8 mouse cellular contexts compared by ENCODE assay signal in the genomic region with DNA sequence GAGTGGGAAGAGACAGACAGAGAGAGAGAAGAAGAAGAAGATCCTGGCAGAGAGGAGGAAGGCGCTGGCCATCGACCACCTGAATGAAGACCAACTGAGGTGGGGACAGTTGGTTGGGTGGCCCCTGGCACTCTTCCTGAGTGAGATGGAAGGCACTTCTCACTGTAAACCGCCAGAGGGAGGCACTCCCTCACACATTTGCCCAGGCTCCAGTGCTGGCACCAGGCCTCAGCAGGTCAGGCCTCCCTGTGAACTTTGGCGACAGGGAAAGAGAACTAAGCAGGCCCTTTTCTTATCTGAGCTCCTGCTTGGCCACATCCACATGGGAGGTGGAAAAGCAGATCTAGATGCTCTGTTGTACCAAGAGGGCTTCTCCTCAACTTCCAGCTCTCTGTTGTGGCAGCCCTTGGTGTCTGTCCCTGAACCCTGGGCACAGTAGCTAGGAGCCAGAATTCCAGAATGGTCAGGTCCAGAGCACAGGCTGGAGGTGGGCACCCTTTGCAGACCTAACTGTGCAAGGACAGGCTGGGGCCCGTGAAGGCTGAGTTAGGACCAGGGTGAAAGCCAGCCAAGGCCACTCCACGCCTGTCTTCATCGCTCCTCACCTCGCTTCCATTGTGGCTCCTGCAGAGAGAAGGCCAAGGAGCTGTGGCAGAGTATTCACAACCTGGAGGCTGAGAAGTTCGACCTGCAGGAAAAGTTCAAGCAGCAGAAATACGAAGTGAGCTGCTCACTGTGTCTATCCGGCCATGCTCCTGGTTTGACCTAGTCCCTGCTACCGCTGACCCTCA. TPM values are rescaled to one million over a fixed set of nuclear protein-coding genes. Genes with fewer than 3 reads are reported as not detected.
DNase-seq lines count a peak whose midpoint lies in the region; ATAC-seq lines count a peak whose summit lies in the region.

No protein-coding gene starts in this region.

- 67% methylated on average over 12 of the region's 12 CpGs for WGBS in hindbrain, embryonic 10.5 days
- WGBS in hindbrain, embryonic 13.5 days, result 72% methylated on average over 12 of the region's 12 CpGs
- WGBS in limb, embryonic 11.5 days, result 68% methylated on average over 12 of the region's 12 CpGs

- H3K4me1 ChIP-seq in hindbrain, embryonic 10.5 days (replicated peaks), result peaks cover 38% of the 10 kb centered on the region
- peaks cover 20% of the 10 kb centered on the region for H3K4me1 ChIP-seq in hindbrain, embryonic 13.5 days (replicated peaks)
- H3K4me1 ChIP-seq in limb, embryonic 11.5 days (ENCODE audit: control insufficient read depth, insufficient read depth, low read length), result 0 out of 2 replicates have a peak, but pooled peaks cover 5% of the 10 kb centered on the region

- H3K9ac ChIP-seq in hindbrain, embryonic 13.5 days, result no peak overlapping the region
- no peak overlapping the region for H3K9ac ChIP-seq in limb, embryonic 11.5 days (ENCODE audit: low read length)

- H3K27ac ChIP-seq in hindbrain, embryonic 10.5 days, result peak overlapping the region; percentile 77
- H3K27ac ChIP-seq in hindbrain, embryonic 13.5 days, result no peak overlapping the region
- no peak overlapping the region for H3K27ac ChIP-seq in limb, embryonic 11.5 days (replicated peaks; ENCODE audit: low read depth, low read length)

- no peaks in the 10 kb centered on the region for H3K9me3 ChIP-seq in hindbrain, embryonic 10.5 days
- no peaks in the 10 kb centered on the region for H3K9me3 ChIP-seq in hindbrain, embryonic 13.5 days
- no peaks in the 10 kb centered on the region for H3K9me3 ChIP-seq in limb, embryonic 11.5 days (ENCODE audit: control insufficient read depth, low read length)

- H3K27me3 ChIP-seq in hindbrain, embryonic 10.5 days (ENCODE audit: insufficient read depth, poor library complexity, severe bottlenecking), result no peaks in the 10 kb centered on the region; the same call in 1 of the 2 replicates
- 0 out of 2 replicates have a peak, but pooled peaks cover 4% of the 10 kb centered on the region for H3K27me3 ChIP-seq in hindbrain, embryonic 13.5 days
- H3K27me3 ChIP-seq in limb, embryonic 11.5 days (ENCODE audit: control insufficient read depth, insufficient read depth, low read length), result no peaks in the 10 kb centered on the region

- intact Hi-C loops in gastrocnemius, postnatal 14 days (cut with DNase I; ENCODE audit: low total_unique reads), result no loop called here

- H3K36me3 ChIP-seq in hindbrain, embryonic 10.5 days, result no peaks in the 10 kb centered on the region
- no peaks in the 10 kb centered on the region for H3K36me3 ChIP-seq in hindbrain, embryonic 13.5 days
- H3K36me3 ChIP-seq in limb, embryonic 11.5 days (ENCODE audit: control insufficient read depth, insufficient read depth, low read length), result no peaks in the 10 kb centered on the region

- ATAC-seq in hindbrain, embryonic 13.5 days (ENCODE audit: low FRiP score), result no peak
- ATAC-seq in limb, embryonic 11.5 days (ENCODE audit: insufficient number of reproducible peaks, low FRiP score, low TSS enrichment, low read depth), result no peak

- no peak overlapping the region for H3K4me2 ChIP-seq in hindbrain, embryonic 13.5 days
- H3K4me2 ChIP-seq in limb, embryonic 11.5 days (ENCODE audit: low read depth, severe bottlenecking), result no peak overlapping the region

- DNase-seq in hindbrain, embryonic 10.5 days (ENCODE audit: low spot score), result peak; percentile 31
- DNase-seq in 3134 (ENCODE audit: extremely low read depth, insufficient read length, low spot score) (peak; percentile 55), ZHBTc4 (ENCODE audit: low read depth, low spot score) (peak; percentile 45)
- peak; percentile 68 for DNase-seq in gastrocnemius, postnatal 14 days
- peak; percentile 29 for DNase-seq in limb, embryonic 11.5 days (ENCODE audit: low spot score)
- peak; percentile 42 to 56 for DNase-seq in right cerebral cortex, postnatal 10 days (ENCODE audit: low spot score in 2 of 2)
- no peak for DNase-seq in natural killer cell, adult 2 months (ENCODE audit: low spot score in 2 of 2)

- no peak overlapping the region for H3K4me3 ChIP-seq in hindbrain, embryonic 10.5 days
- no peak overlapping the region for H3K4me3 ChIP-seq in hindbrain, embryonic 13.5 days
- no peak overlapping the region for H3K4me3 ChIP-seq in limb, embryonic 11.5 days (ENCODE audit: low read depth, low read length)

RNA-seq across cellular contexts. Expression of a gene that starts 14.8 kb away (rescaled TPM):
- 0.35 and 2.9 TPM in 2 replicates for polyA plus RNA-seq in hindbrain, embryonic 10.5 days (2016; fragmentation: Nextera tagmentation; extraction: Ambion mirVana)
- 12.1 and 16.2 TPM in 2 replicates for polyA plus RNA-seq in hindbrain, embryonic 13.5 days (2015; fragmentation: Nextera tagmentation; extraction: Ambion mirVana)
- total RNA-seq in gastrocnemius, postnatal 14 days (2021), result 10 to 100 TPM; 22.8 to 27.9 TPM
- 6.0 and 7.3 TPM in 2 replicates for polyA plus RNA-seq in limb, embryonic 11.5 days (2014; fragmentation: Nextera tagmentation; extraction: Ambion mirVana)

RNA-seq across cellular contexts. Expression of a gene that starts 32.5 kb away (rescaled TPM):
- polyA plus RNA-seq in hindbrain, embryonic 10.5 days (2016; fragmentation: Nextera tagmentation; extraction: Ambion mirVana), result 1.0 and 3.9 TPM in 2 replicates
- 0.65 and 0.84 TPM in 2 replicates for polyA plus RNA-seq in hindbrain, embryonic 13.5 days (2015; fragmentation: Nextera tagmentation; extraction: Ambion mirVana)
- under 1 TPM; 0.16 to 0.22 TPM for total RNA-seq in gastrocnemius, postnatal 14 days (2021)
- polyA plus RNA-seq in limb, embryonic 11.5 days (2014; fragmentation: Nextera tagmentation; extraction: Ambion mirVana), result 4.5 TPM in 2 replicates

Comparison
In these comparisons a context has a peak if more than half of its experiments do, and no peak if none do; other contexts are left out.
1. DNase-seq: peak in hindbrain, embryonic 10.5 days (single experiment), 3134 (single experiment), ZHBTc4 (single experiment), gastrocnemius, postnatal 14 days (single experiment), limb, embryonic 11.5 days (single experiment) and right cerebral cortex, postnatal 10 days (2 of 2); none in natural killer cell, adult 2 months (0 of 2).